Mouse (Mus musculus) kidney, embryonic 14.5 days (tissue): ENCODE results near the gene Cyb5r4. TPM values are rescaled to one million over a fixed set of nuclear protein-coding genes. Genes with fewer than 3 reads are reported as not detected.
"Not testable (repeated sequence)": the region's sequence is repeated elsewhere in the genome, so short reads cannot be mapped to it uniquely, and the experiment has no call there.

Experiments
- ATAC-seq: fragments of 200-750 bp; cut with Nextera tagmentation; 2 replicates; pipeline ENCODE4 v1.8.0; 2017; ENCODE audit warnings: moderate number of reproducible peaks, mild to moderate bottlenecking, moderate TSS enrichment, moderate library complexity; ENCODE audit not compliant: low FRiP score, low TSS enrichment
- H3K27ac ChIP-seq: fragments of 300-500 bp; sonication (generic); 2 replicates; pipeline ENCODE4 v1.5.1; 2014; ENCODE audit warnings: low read depth, mild to moderate bottlenecking, low read length, moderate library complexity, mixed read lengths
- H3K27me3 ChIP-seq: fragments of 300-500 bp; sonication (generic); 2 replicates; pipeline ENCODE4 v1.6.1; 2014; ENCODE audit warnings: mild to moderate bottlenecking, low read length; ENCODE audit not compliant: control insufficient read depth, insufficient read depth
- H3K36me3 ChIP-seq: fragments of 300-500 bp; sonication (generic); 2 replicates; pipeline ENCODE4 v1.6.1; 2014; ENCODE audit warnings: low read length, mixed read lengths; ENCODE audit not compliant: control insufficient read depth, insufficient read depth
- H3K4me1 ChIP-seq: fragments of 300-500 bp; sonication (generic); 2 replicates; pipeline ENCODE4 v1.6.1; 2014; ENCODE audit warnings: low read length, mixed read lengths; ENCODE audit not compliant: control insufficient read depth, insufficient read depth
- H3K4me2 ChIP-seq: fragments of 300-500 bp; sonication (generic); replicated peaks from 2 replicates; pipeline ENCODE4 v1.6.1; 2014; ENCODE audit warnings: low read depth, mild to moderate bottlenecking, low read length
- H3K4me3 ChIP-seq: fragments of 300-500 bp; sonication (generic); 2 replicates; pipeline ENCODE4 v1.5.1; 2014; ENCODE audit warnings: mild to moderate bottlenecking, low read length
- H3K9ac ChIP-seq: fragments of 300-500 bp; sonication (generic); 2 replicates; pipeline ENCODE4 v1.6.1; 2014; ENCODE audit warnings: low read depth, mild to moderate bottlenecking, low read length, moderate library complexity
- H3K9me3 ChIP-seq: fragments of 300-500 bp; sonication (generic); 2 replicates; pipeline ENCODE4 v1.6.1; 2016; ENCODE audit warnings: low read length; ENCODE audit not compliant: control insufficient read depth
- WGBS: fragments of 180-500 bp; shearing (Covaris S2); extraction: QIAGEN DNeasy Blood & Tissue Kit; methylation state at CpG from one replicate; pipeline ENCODE4 v1.1.7; 2014; 5-methylcytosine and 5-hydroxymethylcytosine counted together
- polyA plus RNA-seq: library from polyadenylated mRNA; unstranded; fragments of >200 nt; fragmentation: Nextera tagmentation; extraction: Ambion mirVana; gene quantifications from 2 replicates; pipeline ENCODE4 v1.2.1, GENCODE M21; 2014

The Cyb5r4 gene
- polyA plus RNA-seq, 1 experiment from 2014 or later, result 70.3 TPM

DNA sequence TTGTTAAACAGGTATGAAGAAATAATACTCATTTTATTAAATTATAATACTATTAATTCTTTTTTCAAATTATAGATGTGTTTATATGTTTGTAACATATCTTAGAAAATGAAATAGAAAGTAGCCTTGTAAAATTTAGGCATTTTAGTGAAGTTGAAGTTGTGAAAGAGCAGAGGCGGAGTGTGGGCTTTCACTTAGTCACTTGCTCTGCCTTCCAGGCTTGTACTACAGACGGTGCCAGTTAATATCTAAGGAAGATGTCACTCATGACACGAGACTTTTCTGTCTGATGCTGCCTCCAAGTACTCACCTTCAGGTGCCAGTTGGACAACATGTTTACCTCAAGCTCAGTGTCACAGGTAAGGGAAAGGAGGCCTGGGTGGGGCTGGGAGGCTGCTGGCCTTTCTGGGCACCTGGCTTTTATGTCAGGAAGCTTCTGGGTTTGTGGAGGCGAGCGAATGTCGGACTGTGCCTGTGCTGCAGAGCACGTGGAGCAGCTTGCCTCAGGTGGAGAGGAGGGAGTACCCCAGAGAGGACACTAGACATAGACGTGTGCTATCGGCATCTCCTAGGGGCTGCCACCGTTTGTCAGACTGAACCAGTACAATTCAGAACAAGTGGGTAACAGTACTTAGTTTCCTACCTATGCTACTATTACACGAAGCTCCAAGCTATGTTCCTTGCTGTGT, 33.9 kb downstream of the Cyb5r4 start:
- Histone ChIP-seq H3K36me3 (peaks cover 13% of the 10 kb centered on the region; the same call in 1 of the 2 replicates), H3K4me1 (no peaks in the 10 kb centered on the region), H3K9ac (no peak overlapping the region), H3K4me3 (no peak overlapping the region), H3K27ac (no peak overlapping the region), H3K4me2 (no peak overlapping the region), H3K9me3 (no peaks in the 10 kb centered on the region), H3K27me3 (no peaks in the 10 kb centered on the region)
- no peak for ATAC-seq
- 89% methylated on average over 11 of the region's 11 CpGs for WGBS

- ATAC-seq, result no peak
- 76% methylated on average over 5 of the region's 5 CpGs for WGBS
These were observed 40.5 kb downstream of the Cyb5r4 start for GRCm38 (mm10) chr9:87062337-87062736.

DNA sequence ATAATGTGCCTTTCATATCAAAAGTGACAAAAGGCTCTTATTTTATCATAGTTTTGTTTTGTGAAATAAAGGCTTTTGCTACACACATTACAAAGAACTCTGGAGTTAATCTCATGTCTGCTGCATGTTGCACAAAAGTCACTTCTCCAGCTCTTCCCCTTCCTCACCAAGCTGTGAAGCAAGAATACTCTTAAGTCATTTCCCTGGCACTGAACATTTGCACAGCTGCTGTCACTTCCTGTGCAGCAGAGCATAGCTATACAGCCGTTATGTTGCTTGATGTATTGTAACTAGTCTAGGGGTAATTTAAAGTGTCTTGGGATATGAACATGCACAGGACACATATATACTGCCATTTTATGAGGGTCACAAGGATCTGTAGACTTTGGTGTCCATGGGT, 46.3 kb downstream of the Cyb5r4 start:
- no peaks in the 10 kb centered on the region for H3K9me3 ChIP-seq
- no peaks in the 10 kb centered on the region for H3K27me3 ChIP-seq
- 52% methylated on average over 1 of the region's 1 CpGs for WGBS
- peaks cover 10% of the 10 kb centered on the region for H3K36me3 ChIP-seq
- ATAC-seq, result no peak
- H3K27ac ChIP-seq, result no peak overlapping the region
- H3K4me1 ChIP-seq, result no peaks in the 10 kb centered on the region
- H3K4me3 ChIP-seq, result no peak overlapping the region
- no peak overlapping the region for H3K9ac ChIP-seq
- H3K4me2 ChIP-seq, result no peak overlapping the region

More at GRCm38 (mm10) chr9:87062337-87062736, 40.5 kb downstream of the Cyb5r4 start:
- Histone ChIP-seq H3K9me3 (no peaks in the 10 kb centered on the region), H3K36me3 (peaks cover 10% of the 10 kb centered on the region; the same call in 1 of the 2 replicates), H3K9ac (no peak overlapping the region), H3K27ac (no peak overlapping the region), H3K4me3 (no peak overlapping the region), H3K27me3 (no peaks in the 10 kb centered on the region), H3K4me1 (no peaks in the 10 kb centered on the region), H3K4me2 (no peak overlapping the region)

DNA sequence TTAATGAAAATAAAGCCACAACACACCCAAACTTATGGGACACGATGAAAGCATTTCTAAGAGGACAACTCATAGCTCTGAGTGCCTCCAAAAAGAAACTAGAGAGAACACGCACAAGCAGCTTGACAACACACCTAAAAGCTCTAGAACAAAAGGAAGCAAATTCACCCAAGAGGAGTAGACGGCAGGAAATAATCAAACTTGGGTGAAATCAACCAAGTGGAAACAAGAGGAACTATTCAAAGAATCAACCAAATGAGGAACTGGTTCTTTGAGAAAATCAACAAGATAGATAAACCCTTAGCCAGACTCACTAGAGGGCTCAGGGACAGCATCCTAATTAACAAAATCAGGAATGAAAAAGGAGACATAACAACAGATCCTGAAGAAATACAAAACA, 49.8 kb downstream of the Cyb5r4 start:
- H3K27me3 ChIP-seq, H3K27ac ChIP-seq, ATAC-seq, H3K36me3 ChIP-seq, H3K4me2 ChIP-seq, H3K4me1 ChIP-seq, H3K9ac ChIP-seq, H3K4me3 ChIP-seq, H3K9me3 ChIP-seq: not testable (repeated sequence)
- WGBS, result 86% methylated on average over 3 of the region's 3 CpGs

- Histone ChIP-seq H3K4me2 (no peak overlapping the region), H3K4me1 (no peaks in the 10 kb centered on the region), H3K9ac (no peak overlapping the region), H3K27ac (no peak overlapping the region), H3K27me3 (no peaks in the 10 kb centered on the region), H3K4me3 (no peak overlapping the region), H3K36me3 (no peaks in the 10 kb centered on the region), H3K9me3 (no peaks in the 10 kb centered on the region)
- WGBS, result 16% methylated on average over 2 of the region's 2 CpGs
- ATAC-seq, result peak; percentile 86
These were observed 56.1 kb downstream of the Cyb5r4 start for GRCm38 (mm10) chr9:87077919-87078318.

DNA sequence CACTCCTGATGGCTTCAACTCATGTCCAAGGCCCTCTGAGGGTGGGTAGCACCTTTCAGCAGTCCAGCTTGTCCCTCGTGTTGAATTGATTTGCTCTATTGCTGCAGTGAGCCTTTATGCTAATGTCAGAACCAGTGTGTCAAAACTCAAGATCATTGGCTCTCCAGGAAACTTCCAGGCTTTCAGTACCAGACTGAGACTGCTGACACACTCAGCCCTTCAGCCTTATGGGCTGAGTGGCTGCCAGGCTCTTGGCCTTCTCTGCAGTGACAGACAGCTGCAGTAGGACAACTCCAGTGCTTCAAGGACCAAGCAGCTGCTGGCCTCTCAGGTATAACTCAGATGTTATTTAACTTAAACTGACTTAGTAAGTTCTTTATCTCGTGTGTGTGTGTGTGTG, 57.7 kb downstream of the Cyb5r4 start:
- H3K4me1 ChIP-seq, result no peaks in the 10 kb centered on the region

DNA sequence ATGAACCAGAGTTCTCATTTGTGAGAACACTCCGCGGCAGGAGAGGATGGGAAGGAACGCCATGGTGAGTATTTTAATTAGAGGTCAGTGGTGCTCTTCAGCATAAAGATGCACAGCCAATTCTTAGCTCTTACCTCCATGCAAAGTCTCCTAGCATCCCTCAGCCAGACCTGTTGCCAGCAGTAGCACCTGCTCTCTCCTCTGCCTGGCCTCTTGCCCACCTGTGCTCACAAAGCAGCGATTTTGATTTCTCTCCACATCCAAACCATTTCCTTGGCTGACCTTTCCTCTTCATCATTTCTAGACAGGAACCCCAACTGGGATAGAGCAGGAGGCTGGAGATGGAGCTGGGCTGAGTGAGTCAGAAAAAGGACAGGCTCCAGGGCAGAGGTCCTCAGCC, 65.2 kb downstream of the Cyb5r4 start:
- no peak overlapping the region for H3K4me2 ChIP-seq
- H3K27ac ChIP-seq, result no peak overlapping the region
- no peak overlapping the region for H3K4me3 ChIP-seq
- H3K36me3 ChIP-seq, result no peaks in the 10 kb centered on the region
- 92% methylated on average over 4 of the region's 4 CpGs for WGBS
- H3K9ac ChIP-seq, result no peak overlapping the region
- no peaks in the 10 kb centered on the region for H3K9me3 ChIP-seq
- H3K4me1 ChIP-seq, result no peaks in the 10 kb centered on the region
- no peaks in the 10 kb centered on the region for H3K27me3 ChIP-seq
- no peak for ATAC-seq

More for the DNA sequence above, 57.7 kb downstream of the Cyb5r4 start:
- no peak for ATAC-seq
- H3K4me3 ChIP-seq, result no peak overlapping the region
- H3K9ac ChIP-seq, result no peak overlapping the region
- H3K36me3 ChIP-seq, result no peaks in the 10 kb centered on the region
- H3K27me3 ChIP-seq, result no peaks in the 10 kb centered on the region
- 75% methylated on average over 2 of the region's 2 CpGs for WGBS
- no peak overlapping the region for H3K4me2 ChIP-seq
- H3K27ac ChIP-seq, result no peak overlapping the region
- no peaks in the 10 kb centered on the region for H3K9me3 ChIP-seq

DNA sequence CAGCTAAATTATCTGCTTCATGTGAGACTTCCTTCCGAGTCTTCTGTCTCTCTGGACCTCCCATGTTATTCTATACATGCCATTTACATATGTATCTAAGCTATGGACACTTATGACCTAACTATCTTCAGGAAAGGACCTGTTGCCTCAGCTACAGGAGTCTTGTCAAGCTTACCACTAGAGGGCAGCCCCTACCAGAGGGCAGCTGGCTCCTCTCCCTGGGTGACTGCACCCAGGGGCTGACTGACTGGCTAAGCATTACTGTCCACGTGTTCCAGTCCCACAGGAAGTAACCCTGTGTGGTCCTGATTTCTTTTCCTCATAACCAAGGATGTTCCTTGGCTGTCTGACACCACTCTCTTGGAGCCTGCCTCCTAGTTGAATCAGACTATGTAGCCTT, 76.2 kb downstream of the Cyb5r4 start:
- no peaks in the 10 kb centered on the region for H3K9me3 ChIP-seq
- no peaks in the 10 kb centered on the region for H3K36me3 ChIP-seq
- no peak for ATAC-seq
- H3K27me3 ChIP-seq, result no peaks in the 10 kb centered on the region
- H3K27ac ChIP-seq, result no peak overlapping the region
- H3K9ac ChIP-seq, result no peak overlapping the region
- H3K4me2 ChIP-seq, result no peak overlapping the region
- H3K4me3 ChIP-seq, result no peak overlapping the region
- H3K4me1 ChIP-seq, result no peaks in the 10 kb centered on the region
- 66% methylated on average over 2 of the region's 2 CpGs for WGBS

GRCm38 (mm10) chr9:87115019-87115418, 93.2 kb downstream of the Cyb5r4 start:
- H3K27ac ChIP-seq, result no peak overlapping the region
- no peaks in the 10 kb centered on the region for H3K36me3 ChIP-seq
- no peak overlapping the region for H3K9ac ChIP-seq
- no peaks in the 10 kb centered on the region for H3K9me3 ChIP-seq
- H3K4me3 ChIP-seq, result no peak overlapping the region
- no peaks in the 10 kb centered on the region for H3K4me1 ChIP-seq
- no peaks in the 10 kb centered on the region for H3K27me3 ChIP-seq
- WGBS, result 82% methylated on average over 5 of the region's 5 CpGs
- no peak for ATAC-seq
- H3K4me2 ChIP-seq, result no peak overlapping the region
